Mouse (Mus musculus) skeletal muscle tissue, adult 2 months (tissue): ENCODE data around the gene Sept9.
A peak's percentile ranks its signal among the peaks of the same experiment; 100 is the strongest.

Experiments used
- DNase-seq: peaks from one replicate; pipeline ENCODE4 v3.0.0-alpha.2; 2012; ENCODE audit warnings: low read depth, low spot score

Gene Sept9

DNA sequence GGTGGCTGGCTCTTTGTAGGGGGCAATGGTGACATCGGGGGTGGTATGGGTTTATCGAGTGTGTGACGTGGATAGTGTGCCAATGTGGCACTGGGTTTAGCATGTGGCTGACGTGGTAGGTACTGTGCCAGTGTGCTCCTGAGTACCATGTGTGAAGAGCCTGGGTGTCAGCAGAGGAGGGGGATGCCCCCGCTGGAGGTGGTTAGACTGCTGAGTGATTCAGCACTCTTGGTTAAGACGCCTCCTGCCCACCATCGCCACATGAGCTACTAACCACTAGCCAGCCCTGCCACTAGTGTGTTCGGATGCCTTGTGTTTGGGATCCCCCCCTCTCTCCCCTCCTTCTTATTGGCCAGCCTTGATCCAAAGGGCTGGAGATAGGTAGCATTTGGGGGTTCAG, 21.3 kb downstream of the Sept9 start:
- DNase-seq = no peak

DNA sequence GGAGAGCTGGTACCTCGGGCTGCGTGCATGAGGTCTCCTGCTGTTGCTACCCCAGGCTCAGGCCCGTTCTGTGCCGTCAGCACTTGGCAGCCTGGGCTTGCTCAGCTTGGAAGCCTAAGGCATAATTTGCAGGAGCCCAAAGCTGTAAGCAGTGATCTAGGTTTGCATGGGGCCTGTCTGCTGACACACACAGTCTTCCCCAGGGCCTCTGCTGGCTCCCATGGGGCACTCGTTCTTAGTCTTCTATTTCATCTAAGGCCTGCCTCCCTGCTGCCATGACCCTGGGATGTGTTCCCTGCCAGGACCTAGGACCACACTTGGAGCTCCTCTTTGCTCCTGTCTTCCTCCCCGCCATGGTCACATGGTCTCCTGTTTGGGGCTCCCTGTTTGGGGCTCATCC, 21.7 kb downstream of the Sept9 start:
- DNase-seq = peak; percentile 21

DNA sequence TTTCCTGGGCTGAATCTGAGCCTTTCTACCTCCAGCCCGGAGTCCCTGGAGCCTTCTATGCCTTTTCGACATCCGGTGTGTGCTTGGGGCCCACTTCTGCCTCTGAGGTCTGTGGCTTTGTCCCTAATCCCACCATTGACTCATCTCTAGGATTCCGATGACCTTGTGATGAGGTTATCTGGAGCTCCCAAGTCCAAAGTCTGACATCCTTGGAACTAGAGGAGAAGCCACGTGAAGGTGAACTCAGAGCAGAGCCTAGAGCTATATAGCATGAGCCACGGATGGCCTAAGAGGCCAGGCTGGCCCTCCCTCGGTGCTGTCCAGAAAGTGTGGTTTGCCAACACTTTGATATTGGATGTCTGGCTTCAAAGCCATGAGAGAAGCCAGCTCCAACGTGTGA, 23.4 kb downstream of the Sept9 start:
- DNase-seq = no peak

DNA sequence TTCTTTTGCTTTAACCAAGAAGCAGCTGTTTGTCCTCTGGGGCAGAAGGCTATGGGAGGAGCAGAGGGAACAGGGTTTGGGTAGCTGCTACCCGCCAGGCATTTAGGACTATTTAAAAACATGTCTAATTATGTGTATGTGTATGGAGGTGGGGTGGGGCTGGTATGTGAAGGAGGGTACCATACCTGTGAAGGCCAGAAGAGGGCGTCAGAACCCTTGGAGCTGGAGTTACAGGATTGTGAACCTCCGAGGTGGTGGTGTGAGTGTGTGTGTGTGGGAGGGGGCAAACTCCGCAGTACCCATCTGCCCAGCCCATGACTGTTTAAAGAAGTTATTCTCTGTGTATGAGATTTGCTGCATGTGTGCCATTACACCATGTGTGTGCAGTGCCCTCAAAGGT, 25.3 kb downstream of the Sept9 start:
- no peak for DNase-seq

DNA sequence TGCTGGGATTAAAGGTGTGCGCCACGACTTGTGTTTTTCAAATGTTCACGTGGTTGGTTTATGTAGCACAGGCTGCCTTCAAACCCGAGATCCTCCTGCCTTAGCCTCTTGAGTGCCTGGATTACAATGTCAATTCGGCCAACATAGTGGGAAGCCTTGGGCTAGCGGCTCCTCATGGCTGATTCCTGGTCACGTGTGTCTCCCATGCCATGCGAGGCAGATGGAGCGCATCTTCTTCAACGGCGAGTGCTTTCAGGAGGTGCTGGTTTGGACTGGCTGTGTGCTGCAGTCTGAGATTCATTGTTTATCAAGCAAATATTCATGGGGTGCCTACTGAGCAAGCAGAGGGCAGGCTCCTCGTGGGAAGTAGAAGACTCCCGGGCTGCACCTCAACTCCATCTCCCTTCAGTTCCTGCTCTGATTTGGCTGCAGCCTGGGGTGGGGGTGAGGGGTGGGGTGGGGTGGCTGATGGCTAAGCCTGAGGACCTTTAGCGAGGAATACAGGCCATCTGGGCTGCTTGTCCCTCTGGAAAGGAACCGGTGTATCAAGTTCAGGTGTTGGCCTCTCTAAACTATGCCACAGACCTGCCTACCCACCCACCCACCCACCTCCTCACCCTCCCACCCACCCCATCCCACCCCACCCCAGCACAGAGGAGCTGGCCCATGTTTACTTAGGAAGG, 26.2 kb downstream of the Sept9 start:
- no peak for DNase-seq

DNA sequence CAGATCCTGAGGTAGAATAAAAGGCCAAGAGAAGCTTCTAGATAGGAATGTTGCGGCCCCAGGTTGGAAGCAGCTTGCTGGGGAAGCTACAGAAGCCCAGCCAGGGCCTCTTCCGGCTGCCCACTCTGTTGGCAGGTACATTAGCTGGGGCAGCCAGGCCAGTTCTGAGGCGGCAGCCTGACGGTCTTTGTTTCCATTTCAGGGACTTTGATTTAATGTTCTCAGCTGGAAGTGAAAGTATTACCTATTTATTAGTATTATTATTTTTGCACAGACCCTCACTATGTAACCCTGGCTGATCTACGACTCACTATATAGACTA, 26.7 kb downstream of the Sept9 start:
- DNase-seq = no peak

DNA sequence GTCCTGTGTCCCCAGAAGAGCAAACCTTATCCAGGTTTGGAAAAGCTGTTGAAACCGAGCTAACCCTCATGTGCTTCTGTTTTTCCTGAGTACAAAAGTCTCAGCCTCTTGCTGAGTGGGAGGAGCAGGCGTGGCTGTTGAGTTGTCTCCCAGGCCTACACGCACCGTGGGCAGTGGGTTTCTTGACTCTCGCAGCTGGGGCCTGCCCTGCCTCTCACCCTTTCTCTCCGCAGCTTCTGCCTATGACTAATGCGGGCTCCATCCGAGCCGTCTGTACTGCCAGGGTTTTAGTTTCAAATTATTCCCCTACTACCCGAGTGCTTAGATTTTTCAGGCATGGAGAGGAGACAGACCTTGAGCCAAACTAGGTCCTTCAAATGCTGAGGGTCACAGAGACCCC, 28.7 kb downstream of the Sept9 start:
- DNase-seq = no peak

DNA sequence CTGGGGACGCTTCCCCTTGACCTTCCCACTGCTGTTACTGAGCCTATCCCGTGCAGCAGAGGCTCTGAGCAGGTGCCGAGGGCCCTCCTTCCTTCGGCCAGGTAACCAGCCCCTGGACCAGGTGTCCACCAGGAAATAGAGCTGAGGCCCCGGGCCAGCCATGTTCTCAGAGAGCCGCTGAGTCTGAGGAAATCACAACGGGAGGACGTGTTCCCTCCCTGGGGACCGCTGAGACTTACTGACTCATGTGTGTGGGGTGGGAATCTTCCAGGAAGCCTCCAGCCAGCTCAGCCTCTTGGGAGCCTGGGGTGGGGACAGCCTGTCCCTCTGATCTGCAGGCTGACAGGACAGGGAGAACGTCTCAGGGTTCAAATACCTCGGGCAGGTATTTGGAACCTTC, 32.1 kb downstream of the Sept9 start:
- peak; percentile 83 for DNase-seq

DNA sequence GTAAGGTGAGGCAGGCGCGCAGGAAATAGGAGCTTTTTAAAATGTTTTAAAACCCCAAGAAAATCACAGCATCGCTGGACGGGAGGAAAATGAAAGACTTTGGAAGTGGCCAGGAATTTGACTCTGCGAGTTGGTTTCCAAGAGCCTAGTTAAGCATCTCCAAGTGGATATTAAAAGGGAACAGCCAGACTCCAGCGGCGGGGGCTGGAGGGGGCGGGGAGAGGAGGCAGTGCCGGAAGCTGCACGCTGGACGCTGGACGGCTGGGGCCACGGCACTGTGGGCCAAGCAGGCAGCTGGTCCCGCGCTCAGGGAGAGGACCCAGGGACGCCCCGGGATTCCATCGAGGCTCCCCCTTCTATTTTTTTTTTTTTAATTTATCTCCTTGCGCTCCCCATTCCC, 32.6 kb downstream of the Sept9 start:
- DNase-seq = no peak

DNA sequence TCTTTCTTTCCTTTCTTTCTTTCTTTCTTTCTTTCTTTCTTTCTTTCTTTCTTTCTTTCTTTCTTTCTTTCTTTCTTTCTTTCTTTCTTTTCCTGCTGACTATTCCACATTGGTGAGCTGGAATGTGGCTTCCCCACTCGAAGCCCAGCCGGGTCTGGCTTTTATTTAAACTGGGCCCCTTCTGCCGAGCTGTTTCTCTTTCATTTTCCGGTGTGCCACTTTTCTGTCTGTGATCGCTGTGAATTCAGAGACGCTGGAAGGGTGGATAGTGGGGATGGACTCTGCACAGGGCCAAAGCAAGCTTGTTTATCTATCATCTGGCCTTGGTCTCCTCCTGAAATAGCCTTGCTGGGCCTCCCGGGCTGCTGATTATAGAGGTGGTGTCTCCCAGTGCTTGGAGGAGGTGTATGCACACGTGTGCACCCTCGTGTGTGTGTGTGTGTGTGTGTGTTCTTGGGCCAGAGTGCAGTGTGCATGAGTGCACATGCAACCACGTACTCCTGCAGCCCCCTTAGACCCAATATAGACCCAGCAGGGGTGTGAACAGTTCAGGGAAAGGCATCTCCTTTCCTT, 33.5 kb downstream of the Sept9 start:
- no peak for DNase-seq

DNA sequence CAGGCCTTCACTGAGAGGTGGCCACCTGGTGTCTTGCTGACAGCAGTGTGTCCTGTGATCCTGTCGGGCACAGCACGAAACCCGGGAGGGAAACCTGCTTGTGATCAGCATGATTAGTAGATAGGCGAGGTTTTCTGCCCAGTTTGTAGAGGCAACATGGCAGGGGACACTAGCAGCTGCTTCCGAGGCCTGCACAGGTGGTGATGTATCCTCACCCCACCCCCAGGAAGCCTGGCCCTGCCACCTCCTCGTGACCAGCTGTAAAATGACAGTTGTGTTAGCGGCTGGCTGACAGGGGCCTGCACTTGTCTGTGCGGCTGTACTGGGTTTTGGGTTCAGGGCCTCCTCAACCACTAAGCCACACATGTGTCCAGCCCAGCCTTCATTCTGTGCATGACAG, 34.4 kb downstream of the Sept9 start:
- no peak for DNase-seq

DNA sequence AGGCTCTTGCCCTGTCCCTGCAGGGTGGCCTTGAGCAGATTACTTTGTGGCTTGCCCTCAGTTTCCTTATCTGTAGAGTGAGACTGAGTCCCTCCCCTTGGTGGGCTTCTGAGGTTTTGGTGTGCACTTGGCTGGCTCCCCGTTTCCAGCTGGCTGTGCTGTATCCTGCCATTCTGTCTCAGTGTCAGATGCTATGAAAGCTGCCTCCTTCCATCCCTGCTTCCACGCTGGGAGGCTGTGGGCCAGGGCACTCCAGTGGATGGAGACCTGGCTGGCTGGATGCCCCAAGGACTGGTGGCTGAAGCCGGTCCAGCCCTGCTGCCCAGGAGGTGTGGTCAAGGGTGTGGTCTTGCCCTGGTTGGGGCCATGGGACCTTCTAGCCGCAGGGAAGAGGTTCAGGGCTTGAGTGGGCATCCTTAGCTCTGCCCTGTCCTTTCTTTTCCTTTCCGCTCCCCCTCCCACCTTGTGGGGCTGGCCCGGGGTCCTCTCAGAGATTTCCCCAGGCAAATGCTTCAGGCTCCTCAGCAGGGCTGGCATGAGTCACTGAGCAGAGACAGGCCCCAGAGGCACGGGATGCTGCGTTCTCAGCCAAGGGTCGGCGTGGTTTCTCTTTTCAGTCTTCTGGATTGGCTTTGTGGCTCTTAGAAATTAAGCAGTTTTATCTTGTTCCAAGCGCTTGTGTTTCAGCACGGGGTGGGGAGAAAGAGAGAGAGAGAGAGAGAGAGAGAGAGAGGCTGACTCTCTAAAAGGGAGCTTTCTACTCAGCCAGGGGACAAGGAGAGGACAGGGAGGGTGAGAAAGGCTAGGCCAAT, 35.8 kb downstream of the Sept9 start:
- DNase-seq = no peak

DNA sequence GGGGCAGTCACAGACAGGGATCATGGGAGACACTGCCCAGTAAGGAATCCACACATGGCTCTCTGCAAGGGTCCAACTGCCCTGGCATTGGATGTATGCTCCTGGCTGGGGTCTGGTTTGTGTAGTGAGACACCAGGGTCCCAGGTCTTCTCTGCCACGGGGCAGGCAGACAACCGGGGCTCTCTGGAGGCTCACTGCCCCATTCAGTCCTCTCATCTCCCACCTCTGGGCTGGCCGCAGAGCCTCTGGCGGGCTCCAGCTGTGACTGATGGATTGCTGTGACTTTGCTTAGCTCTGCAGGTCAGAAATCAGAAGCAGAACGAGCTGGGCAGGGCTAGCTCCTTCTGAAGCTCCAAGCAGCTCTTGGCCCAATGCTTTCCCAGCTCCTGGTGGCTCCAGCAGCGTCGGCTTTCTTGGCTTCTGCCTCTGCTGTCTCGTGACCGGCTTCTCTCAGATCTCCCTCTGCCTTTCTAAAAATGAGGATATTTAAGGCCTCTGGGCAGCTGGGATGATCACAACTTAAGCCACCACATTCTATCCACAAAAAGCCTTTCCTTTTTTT, 36.5 kb downstream of the Sept9 start:
- DNase-seq = peak; percentile 40

DNA sequence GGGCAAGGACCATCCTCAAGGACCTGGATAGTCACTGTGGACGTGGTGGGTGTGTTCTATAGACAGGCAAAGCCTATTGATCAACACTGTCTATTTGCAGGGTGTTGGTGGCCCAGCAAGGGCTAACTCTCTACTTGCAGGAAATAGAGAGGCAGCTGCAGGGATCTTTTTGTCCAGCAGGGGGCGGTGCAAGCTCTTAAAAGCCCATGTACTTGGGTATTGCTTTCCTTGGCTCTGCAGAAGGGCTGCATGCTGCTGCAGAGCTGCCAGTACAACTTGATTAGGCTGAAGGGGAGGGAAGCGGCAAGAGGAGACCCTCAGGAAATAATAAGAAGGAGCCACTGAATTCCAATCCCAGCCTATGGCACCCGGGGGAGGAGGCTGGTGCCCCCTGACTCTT, 38.7 kb downstream of the Sept9 start:
- DNase-seq = peak; percentile 91

DNA sequence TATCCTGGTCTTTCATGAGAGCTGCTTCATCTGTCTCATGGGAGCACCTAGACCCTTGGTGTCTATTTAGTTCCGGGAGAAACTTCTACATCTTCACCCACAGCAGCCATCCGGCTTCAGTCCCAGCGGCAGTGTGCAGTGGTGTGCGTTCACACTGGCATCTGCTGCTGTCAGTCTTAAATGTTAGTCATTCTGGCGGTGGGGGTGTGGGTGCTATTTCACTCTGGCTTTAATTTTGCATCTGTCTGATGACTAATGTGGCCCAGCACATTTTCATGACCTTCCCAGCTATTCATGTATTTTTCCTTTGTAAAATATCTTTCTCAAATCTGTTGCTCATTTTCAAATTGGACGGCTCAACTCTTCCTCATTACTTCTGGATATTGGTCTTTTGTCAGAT, 40.2 kb downstream of the Sept9 start:
- peak; percentile 54 for DNase-seq

DNA sequence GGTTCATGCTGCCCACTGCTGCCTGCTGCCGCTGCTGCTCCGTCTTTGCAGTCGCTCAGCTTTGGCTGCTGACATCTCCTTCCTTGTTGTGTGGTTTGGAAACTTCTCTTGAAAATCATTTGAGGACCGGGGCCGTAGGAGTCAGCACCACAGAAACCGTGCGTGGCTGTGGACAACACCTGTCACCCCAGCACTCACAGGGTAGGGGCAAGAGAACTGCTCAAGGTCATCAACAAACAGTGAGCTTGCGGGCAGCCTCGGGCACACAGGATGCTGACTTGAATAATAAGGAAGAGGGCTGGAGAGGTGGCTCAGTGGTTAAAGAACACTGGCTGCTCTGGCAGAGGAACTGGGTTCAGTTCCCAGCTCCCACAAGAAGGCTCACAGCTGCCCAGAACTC, 40.9 kb downstream of the Sept9 start:
- DNase-seq = no peak

DNA sequence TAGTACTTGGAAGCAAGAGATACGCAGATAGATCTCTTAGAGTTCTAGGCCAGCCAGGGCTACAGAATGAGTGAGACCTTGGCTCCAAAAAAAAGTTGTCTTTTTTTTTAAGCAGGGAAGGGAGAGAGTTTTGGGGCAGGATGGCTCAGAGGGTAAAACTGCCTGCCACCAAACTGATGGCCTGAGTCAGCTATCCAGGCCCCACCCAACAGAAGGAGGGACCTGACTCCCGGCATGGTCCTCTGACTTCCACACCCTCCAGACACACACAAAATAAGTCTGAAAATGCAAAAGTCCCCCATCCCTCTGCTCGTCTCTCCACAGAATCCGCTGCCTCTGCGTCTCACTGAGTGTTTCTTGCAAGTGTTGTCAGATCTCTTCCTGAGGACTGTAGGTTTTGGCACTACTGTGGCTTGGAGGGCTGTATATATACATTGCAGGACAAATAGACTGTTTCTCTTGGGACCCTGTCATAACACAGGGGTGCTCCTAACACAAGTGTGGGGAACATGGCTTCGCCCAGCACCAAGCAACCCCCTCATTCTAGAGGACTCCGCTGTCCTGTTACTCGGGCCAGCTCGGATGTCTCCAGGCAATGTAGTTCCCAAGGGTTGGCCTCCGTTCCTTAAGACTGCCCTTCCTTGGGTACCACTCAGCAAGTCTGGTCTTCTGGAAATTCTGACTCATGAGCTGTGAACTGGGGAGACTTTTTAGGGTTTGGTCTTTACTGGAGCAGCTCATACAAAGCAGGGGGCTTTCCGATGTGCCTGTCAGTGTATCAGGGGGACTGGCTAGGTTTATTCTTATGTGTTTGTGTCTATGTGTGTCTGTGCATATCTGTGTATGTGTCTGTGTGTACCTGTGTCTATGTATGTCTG, 41.6 kb downstream of the Sept9 start:
- no peak for DNase-seq

DNA sequence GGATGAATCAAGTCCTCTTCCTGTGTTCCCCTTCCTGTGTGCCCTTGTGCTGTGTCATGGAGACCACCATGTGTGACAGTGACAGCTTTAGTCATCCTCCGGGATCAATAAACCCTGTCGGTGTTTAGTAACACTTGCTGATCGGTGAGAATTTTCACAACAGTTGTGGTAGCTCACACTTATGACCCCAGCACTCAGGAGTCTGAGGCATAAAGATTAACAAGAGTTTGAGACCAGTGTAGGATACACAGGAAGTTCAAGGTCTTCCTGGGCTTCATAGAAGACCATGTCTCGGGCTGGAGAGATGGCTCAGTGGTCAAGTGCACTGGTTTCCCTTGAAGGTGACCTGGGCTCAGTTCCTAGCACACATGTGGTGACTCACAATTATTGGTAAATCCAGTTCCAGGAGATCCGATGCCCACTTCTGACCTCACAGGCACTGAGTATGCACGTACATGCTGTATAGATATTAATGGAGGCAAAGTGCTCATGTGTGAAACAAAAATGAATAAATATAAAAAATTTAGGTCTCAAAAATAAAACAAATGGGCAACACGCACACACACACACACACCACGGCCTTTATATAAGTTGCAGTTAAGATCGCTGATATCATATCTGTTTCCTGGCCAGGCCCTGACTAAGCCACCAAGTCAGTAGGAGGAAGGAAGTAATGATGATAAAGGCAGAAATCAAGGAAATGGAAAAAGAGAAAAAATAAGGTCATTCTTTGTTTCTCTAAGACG, 43.1 kb downstream of the Sept9 start:
- no peak for DNase-seq

DNA sequence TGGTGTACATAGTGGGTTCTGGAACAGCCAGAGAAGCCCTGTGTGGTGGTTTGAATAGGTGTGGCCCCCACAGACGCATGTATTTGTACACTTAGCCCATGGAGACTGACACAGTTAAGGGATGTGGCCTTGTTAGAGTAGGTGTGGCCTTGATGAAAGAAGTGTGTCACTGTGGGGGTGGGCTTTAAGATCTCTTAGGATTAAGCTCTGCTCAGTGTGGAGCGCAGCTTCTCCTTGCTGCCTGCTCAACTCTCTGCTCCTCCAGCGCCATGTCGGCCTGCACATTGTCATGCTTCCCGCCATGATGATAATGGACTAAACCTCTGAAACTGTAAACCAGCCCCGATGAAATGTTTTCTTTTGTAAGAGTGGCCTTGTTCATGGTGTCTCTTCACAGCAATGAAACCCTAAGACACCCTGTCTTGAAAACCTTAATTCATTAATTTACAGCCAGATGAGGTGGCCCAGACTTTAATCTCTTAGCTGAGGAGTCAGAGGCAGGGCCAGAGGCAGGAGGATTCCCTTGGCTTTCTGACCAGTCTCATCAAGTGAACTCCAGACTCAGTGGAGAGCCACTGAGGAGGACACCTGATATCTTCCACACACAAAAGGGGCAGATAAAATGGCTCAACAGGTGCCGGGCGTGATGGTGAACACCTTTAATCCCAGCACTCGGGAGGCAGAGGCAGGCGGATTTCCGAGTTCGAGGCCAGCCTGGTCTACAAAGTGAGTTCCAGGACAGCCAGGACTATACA, 44.3 kb downstream of the Sept9 start:
- DNase-seq = no peak

DNA sequence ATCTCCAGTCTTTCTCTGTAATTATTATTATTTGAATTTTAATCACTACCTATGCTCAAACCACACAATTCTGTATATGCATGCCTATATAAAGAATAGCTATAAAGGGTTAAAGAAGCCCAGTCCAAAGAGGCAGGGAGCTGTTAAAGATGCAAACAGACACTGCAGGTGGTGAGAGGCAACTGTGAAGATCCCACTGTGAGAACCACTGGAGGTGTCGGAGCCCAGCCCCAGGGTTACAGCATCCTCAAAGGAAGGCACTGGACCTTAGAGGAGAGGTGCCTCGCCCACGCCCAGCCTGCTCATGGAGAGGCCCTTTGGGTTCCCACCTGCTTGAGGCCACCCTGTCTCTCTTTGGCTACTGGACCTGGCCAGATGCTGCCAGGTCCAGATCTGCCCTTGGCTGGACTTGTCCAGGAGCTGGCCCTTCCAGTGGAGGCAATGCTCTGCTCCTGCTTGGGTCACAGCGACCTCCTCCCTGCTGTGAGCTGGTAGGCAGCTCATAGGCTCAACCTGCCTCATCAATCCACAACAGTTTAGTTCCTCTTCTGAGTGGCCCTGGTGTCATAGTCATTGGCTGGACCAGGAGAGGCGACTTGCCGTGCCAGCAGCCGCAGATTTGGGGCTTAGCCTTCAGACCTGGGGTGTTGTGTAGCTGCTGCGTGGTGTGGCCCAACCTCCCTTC, 45.7 kb downstream of the Sept9 start:
- no peak for DNase-seq
